Mouse (Mus musculus) urinary bladder, adult 2 months (tissue): ENCODE results near the gene Fer1l5. TPM values are rescaled to one million over a fixed set of nuclear protein-coding genes. Genes with fewer than 3 reads are reported as not detected.

Experiments used
- polyA plus RNA-seq: library from polyadenylated mRNA; depleted of rRNA; stranded (reverse); fragments of >200 nt; gene quantifications from 2 replicates; pipeline ENCODE4 v1.2.3, GENCODE M21; 2012; rRNA removed

Fer1l5 gene
- polyA plus RNA-seq, 1 experiment, result 0.19 TPM

Other genes starting within 250 kb of the Fer1l5 start
- gene Uggt1, start 127.6 kb upstream of the Fer1l5 start, polyA plus RNA-seq, result 20.6 and 25.2 TPM in 2 replicates
- gene Neurl3, start 97.6 kb upstream of the Fer1l5 start, polyA plus RNA-seq, result 10.2 and 12.5 TPM in 2 replicates
- gene Arid5a, start 64.6 kb upstream of the Fer1l5 start, polyA plus RNA-seq, result 7.4 and 8.1 TPM in 2 replicates
- gene Kansl3, start 3.1 kb upstream of the Fer1l5 start, polyA plus RNA-seq, result 47.3 and 48.4 TPM in 2 replicates
- gene Lman2l, start 73.0 kb downstream of the Fer1l5 start, polyA plus RNA-seq, result 17.6 and 20.3 TPM in 2 replicates
- gene Cnnm4, start 99.3 kb downstream of the Fer1l5 start, polyA plus RNA-seq, result 8.6 and 9.1 TPM in 2 replicates
- gene Cnnm3, start 139.6 kb downstream of the Fer1l5 start, polyA plus RNA-seq, result 15.2 and 17.6 TPM in 2 replicates
- 21.3 and 26.1 TPM in 2 replicates for gene Ankrd23, start 164.6 kb downstream of the Fer1l5 start, polyA plus RNA-seq
- gene Gm42417, start 167.1 kb downstream of the Fer1l5 start, polyA plus RNA-seq, result 0.12 and 0.25 TPM in 2 replicates
- 19.6 and 26.7 TPM in 2 replicates for gene Ankrd39, start 175.2 kb downstream of the Fer1l5 start, polyA plus RNA-seq
- gene Sema4c, start 186.1 kb downstream of the Fer1l5 start, polyA plus RNA-seq, result 25.6 and 30.8 TPM in 2 replicates